Mouse (Mus musculus) frontal cortex, postnatal 14 days (tissue): ENCODE measurements at regions not wholly inside any gene's neighbourhood (a gene's known extent, or its start where the extent isn't known, plus 50 kb on each side); places are given as distances from the start of the nearest gene placed in this dataset.
"Not testable (repeated sequence)": the region's sequence is repeated elsewhere in the genome, so short reads cannot be mapped to it uniquely, and the experiment has no call there.

Source experiments
- DNase-seq, 2 experiments: peaks; one replicate each; pipeline ENCODE4 v3.0.0; 2022; ENCODE audit warnings: low spot score in 2 of 2

DNA sequence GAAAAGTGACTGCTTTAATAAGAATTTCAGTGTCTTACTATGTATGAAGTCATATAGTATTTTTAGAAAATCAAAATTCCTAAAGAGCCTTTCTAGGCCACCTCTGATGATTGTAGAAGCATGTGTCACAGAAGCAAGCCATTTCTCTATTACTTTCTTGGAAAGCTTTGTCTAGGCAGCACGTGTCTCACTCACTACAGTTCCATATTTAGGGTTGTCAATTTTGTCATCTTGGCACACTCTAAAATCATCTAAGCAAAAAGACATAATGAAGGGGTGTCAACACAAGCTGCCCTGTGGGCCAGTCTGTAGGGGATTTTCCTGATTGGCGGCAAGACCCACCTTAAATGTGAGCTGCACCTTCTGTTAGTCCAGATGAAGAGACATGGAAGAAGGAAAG lies 723.1 kb upstream of the Brinp1 start:
- no peak for DNase-seq

DNA sequence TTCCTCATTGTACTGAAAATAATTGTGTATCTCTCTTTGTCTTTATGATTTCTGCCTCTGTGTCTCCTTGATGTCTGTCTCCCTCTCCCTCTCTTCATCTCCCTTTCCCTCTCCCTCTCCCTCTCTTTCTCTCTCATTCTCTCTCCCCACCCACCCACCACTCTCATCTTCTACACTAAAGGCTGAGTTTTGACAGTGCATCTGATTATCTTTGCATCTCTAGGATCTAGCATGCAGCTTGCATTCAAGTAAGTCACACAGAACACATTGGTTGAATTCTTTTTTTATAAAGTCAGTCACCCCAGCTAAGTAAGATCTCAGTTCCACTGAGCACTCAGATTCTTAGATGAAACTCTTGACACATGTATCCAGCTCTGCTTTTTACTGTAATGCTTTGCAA lies 719.3 kb upstream of the Brinp1 start:
- DNase-seq: no peak

DNA sequence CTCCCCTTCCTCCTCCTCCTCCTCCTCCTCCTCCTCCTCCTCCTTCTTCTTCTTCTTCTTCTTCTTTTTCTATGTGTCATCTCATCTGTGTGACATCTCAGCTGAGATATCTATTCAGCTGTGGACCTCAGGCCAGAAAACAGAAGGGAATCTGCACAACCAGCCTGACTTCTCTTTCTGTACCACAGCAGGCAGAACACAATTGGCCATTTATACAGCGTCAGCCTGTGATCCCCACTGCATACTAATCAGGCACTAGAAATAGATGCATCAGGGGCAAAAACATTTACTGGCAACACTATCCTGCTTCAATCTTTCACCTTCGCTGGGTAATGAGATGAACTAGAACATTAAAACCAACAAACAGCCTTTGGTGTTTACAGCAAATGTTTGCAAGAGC lies 674.7 kb upstream of the Brinp1 start:
- DNase-seq: no peak

DNA sequence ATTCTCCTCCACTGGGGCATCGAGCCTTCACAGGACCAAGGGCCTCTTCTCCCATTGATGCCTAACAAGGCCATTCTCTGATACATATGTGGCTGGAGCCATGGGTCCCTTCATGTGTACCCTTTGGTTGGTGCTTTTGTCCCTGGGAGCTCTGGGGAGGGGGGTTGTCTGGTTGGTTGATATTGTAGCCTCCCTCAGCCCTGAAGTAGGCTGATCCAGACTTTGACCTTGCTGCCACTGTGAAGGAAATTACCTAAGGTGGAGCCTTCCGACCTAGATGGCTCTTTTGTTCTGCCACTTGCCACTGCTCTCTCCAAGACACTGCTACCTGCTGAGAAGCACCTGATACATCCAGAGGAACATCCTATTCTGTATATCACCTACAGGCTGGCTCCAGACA lies 672.2 kb upstream of the Brinp1 start:
- not testable (repeated sequence) for DNase-seq

DNA sequence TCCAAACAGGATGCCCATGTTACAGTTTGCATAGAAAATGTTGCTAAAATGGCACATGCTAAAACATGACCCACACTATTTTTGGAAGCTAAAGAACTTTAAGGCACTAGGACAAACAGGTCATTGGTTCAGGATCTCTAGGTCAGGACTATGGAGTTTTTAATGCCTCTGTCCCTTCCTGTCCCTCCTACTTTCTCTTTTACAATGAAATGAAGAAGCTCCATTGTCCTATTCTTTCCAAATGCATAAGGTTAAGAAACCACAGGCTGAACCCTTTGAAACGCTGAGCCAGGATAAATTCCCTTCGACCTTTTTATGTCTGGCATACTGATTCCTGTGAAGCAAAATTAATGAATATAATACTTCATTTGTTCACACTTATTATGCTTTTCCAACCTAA lies 671.6 kb upstream of the Brinp1 start:
- no peak for DNase-seq

DNA sequence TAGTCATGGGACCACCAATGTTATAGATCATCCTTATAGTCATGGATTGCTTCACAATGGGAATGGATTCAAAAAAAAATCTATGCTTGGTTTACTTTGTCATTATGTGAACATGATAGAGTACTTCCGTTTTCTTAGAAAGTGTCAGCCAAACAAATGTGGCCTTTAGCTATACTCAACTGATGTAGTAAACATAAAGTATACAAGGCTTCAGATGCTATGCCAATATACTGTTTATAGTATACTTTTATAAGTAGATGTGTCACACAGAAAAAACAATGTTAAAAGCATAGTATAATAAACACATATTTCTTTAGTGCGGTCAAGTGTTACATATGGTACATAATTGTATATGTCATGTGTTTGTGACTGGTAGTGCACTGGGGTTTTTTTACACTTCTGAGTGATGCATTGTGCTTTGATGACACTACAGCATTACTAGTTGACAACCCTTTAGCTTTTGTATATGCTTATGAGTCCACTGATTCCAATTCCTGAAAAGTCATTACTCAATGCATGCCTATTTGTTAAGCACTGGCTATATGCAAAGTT lies 666.9 kb upstream of the Brinp1 start:
- no peak for DNase-seq

DNA sequence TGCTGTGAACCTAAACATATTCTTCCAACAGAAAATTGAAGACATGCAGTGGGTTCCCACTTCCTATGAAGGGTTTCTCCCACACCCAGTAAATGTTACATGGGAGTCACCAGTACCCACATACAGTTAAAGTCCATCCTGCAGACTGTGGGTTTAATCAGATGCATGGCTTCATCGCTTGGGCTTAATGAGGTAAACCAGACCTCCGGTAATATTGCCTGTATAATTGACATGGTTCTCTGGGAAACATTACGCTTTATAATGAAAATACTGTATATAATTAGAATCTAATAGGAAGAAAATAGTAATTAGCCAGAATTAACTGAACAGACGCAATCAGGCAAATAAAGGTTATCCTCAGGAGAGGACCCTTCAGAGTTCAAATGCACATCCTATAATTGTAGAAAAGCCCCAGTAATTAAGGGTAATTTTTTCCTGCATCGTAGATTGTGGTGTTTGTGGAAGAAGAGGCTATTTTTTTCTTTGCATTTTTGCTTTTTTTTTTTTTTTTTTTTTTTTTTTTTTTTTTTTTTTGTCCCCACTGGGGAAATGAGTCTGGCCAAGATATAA lies 664.0 kb upstream of the Brinp1 start:
- no peak for DNase-seq

DNA sequence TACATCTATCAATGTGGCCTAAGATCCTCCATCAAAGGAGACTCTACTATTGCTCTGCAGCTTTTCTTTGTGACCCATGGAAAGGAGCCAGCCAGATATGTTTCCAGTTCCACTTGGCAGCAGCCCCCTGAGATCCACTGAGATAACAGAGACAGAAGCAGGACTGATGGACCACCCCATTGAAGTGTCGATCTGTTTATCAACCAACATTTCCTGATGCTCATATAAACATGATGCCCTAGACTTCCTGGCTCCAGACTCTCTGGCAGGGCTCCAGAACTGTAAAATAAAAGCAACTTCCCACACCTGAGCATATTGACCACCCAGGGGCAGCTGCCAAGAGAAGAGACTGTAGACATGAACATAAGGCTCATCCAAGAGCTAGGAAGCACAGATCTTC lies 660.7 kb upstream of the Brinp1 start:
- DNase-seq: no peak

DNA sequence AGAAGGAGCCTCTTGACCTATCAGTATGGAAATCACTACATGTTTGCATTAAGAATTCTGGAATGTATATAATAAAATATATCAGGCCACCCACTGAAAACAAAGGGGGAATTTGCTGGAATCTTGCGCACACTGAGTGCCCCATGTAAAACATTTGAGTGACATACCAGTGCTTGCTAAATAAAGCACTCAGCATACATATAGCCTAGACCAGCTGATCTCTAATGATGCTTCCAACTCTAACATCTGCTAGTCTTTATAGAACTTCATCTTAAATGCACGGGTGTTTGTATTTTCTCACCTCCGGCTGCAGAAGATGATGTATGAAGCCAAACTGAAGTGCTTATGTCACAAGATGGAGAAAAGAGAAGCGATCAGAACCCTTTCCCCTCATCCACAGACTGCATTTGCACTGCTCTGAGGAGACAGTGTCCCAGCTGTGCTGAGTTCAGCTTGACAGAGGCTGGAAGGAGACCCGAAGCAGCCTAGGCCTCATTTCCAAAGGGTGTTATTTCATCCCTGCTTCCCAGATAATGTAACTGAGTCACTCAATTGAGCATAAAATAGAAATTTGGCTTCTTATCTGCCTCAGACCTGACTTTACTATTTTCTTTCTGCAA lies 657.6 kb upstream of the Brinp1 start:
- no peak for DNase-seq

DNA sequence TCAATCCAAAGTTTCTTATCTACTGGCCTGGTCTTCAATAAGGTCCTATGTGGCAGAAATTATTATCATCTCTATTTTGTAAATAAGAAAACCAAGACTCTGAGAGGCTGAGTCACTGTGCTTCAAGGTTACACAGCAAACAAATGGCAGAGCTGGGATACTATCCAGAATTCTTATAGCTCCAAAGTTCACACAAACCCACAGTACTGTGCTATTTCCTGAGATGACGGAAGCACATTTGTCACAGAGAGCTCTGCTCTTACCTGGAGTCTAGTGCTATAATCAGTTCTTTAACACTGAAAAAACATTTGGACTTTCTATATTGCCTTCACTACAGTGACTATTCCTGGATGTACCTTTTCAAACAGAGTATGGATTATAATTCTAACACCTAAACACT lies 654.7 kb upstream of the Brinp1 start:
- no peak for DNase-seq

DNA sequence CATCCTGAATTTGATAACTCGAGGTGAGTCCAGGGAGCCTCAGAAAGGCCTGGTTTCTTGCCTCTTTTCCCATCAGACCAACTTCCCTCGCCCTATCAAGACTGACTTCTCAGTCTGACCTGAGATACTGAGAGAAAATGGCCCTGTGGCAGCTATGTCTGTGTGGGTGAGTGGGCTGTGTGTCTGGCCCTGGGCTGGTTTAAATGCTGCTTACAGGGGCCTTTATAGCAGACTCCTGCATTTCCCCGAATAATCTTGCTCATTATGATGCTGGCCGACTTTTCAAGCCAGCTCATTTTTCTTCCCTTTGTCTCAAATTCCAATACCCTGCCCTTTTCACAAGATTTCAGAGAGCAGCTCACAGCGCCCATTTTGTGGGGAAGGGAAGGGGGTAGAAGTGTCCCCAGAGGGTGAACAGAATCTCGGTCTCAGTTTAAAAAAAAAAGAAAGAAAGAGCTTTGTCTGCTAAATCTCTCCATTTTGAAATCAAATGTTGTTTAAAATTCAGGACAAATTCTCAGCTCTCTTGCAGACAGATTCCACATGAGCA lies 642.9 kb upstream of the Brinp1 start:
- DNase-seq: no peak

DNA sequence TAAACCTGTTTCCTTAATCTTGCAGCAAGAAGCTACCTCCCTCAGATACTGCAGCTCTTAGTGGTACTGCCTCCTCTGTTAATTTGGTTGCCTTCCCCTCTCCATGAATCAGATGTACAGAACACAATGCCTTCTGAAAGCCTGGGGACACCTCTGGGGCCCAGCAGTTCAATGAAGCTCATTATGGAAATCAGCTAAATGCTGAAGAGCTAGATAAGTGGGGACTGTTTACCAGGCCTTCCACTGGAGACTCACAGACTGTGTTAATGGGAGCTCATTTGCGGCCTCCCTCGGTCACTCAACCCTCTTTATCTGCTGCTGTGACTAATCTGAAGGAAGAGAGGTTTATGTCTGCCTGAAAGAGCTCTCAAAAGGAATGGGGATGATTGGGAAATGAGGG lies 639.8 kb upstream of the Brinp1 start:
- no peak for DNase-seq

DNA sequence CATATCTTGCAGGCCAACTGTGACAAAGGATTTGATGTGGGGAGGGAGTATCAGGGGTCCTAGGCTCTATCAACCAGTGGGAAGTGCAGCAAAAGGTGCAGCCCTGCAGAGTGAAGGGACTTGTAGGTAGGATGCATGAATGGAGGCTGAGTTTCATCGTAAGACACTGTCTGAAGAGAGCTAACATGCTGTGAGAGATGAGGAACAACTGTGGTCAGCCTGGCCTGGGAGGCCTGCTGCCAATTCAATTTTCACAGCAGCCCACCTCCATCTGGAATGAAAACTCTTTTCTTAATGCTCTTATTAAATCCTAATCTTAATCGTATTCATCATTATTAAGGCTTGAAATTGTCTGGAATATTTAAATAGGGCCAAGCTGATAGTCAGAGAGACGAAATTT lies 622.1 kb upstream of the Brinp1 start:
- DNase-seq: no peak

DNA sequence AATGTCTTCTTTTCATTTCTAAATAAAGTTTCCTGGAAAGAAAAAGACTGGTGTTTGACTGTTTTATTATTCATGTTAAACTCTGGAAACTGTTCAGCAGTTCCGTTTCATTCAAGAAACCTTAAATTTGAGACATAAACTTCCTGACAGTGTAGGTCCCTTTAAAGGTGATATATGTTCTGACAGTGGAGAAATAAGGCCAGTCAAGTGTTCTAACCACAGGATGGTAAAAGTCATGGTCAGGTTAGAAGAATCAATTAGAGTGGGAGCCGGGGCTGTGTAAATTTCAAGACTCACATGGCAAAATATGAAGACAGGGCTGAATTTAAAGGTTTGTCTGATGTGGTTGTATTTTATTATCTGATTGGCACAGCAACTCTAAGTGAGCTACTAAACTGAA lies 593.9 kb upstream of the Brinp1 start:
- DNase-seq: no peak

DNA sequence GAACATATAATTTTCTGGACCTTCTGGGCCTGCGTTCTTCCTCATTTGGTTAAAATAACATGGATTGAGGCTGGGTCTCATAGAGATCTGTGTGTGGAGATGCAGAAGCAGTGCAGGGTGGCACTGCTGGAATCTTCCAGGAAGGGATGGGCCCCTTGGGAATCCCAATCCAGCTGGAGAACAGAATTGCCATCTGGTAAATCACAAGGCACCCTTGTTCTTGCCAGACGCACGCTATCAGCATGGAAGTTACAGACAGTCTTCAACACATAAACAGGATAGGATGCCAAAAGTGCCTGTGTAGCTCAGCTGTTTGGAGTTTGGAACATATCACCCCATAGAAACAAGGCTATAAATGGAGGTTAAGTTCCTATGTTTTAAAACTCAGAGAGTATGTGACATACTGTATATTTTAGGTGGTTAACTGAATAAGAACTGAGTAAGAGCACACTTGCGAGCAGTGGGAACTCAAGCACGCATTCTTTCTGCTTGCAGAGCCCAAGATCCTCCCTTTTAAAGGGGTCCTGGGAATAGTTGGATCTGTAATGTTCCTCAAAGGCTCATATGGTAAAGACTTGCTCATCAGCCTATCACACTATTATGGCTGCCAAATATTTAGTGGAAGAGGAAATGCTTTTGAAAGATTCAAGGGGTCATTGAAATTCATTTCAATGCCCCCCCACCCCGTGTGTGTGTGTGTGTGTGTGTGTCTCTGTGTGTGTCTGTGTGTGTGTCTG lies 584.1 kb upstream of the Brinp1 start:
- DNase-seq: peak; percentile 23 to 33

DNA sequence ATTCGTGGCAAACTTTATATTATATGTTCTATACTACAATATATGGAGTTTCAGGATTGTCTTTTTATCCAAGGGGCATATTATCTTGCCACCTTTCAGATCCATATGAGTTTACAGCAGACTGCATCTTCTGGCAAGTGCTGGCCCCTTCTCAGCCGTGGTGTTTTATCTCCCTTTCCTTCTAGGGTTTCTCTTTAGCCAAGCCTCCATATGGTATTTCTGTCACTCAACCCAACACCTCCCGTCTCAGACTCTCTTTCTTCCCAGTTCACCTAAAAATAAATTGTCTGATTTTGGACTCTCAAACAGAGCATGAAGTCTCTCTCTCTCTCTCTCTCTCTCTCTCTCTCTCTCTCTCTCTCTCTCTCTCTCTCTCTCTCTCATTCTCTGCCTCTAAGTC lies 578.9 kb upstream of the Brinp1 start:
- no peak for DNase-seq

DNA sequence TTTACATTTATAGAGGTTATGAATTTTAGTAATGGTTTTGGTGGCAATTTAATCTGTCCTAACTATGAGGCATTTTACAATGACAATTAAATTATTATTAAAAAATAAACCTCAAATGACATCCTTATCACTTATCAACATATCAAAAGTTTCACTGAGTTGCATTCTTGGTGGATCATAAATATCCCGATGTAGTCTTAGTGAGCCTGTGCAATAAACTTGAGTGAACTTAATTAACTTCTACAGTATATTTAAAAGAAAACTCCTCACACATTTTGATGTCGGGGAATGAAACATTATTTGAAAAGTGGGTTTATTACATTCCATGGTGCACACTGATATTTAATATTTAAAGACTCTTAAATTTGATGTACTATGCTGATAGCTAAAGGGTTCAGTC lies 568.9 kb upstream of the Brinp1 start:
- DNase-seq: no peak

DNA sequence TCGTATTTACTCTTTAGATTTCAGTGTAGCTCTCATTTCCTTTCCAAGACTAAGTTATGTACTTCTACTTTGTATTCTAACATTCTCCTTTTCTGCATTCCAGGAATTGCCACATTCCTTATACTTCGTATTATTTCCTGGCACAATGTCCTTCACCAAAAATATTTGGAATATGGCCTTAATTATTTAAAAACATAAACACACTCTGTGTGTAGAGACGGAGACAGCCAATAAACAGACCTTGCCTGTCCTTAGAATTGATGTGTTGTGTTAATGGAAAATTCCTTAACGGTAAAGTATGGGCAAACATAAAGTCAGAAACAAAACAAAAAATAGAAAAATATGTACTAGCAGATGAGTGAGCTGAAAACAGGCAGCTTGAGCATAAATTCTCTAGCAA lies 554.1 kb upstream of the Brinp1 start:
- DNase-seq: no peak

DNA sequence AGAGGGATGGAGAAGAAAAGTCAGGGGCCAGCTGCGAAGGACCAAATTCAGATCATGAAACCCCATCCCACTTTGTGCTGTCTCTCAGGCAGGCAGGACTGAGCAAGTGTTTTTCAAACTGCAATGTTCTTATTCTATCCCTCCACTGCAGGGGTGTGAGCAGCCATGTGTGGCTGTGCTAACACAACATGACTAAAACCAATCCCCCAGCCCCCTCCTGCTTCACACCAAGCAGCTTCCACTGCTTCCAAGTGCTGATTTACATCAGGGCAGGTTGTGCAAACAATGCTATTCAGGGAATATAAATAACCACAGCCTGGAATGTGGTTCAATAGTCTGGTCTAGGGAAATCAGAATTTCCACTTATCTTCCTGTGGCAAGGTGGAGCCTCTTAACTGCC lies 517.0 kb upstream of the Brinp1 start:
- DNase-seq: peak in 1 of 2 experiments; percentile 8

DNA sequence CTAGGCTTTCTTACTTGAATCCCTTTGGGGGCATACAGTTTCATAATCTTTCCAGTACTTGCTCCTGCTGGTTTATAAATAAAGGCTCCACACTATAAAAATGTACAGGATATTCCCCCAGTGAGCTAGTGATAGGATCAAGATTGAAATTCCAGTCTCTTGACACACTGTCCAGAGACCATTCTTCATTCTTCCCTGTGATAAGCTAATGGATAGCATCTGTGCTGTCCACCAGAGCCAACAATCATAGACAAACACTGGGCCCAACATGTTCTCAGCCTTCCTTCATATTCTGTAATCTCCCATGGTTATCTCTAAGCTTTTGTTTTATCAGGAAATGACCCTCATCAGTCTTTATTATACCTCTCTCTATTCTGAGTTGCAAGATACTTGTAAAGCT lies 505.8 kb upstream of the Brinp1 start:
- no peak for DNase-seq

DNA sequence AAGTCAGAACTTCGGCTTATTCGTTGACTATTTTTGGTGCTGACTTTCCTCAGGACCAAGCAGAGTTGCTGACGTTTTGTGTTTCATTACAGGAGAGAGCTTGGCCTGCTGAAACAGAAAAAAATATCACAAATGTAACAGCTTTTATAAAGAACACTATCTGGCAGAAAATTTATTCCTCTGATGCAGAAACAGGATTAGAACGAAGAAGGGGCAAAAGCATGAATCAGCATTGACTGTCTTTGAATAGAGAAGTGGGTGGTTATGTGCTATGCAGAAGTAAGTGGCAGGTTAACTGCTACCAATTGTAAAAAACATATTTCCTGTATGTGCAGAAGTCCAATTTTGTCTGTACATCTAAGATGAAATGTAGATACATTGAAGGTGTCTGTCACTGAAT lies 502.2 kb upstream of the Brinp1 start:
- DNase-seq: no peak

DNA sequence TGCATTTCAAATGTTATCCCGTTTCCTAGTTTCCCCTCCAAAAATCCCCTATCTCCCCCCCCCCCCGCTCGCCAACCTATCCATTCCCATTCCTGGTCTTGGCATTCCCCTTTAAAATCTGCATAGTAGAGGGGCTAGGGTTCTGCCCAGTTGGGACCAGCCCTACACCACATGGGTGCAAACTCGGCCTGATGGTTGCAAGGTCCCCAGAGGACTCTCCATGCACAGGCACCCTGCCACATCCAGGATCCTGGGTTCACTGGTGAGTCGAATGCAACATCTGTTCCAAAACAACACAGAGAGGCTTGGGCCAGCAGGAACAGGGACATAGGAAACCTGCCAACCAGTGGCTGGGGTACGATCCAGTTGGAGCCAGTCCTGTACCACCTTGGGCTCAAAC lies 492.0 kb upstream of the Brinp1 start:
- DNase-seq: no peak

DNA sequence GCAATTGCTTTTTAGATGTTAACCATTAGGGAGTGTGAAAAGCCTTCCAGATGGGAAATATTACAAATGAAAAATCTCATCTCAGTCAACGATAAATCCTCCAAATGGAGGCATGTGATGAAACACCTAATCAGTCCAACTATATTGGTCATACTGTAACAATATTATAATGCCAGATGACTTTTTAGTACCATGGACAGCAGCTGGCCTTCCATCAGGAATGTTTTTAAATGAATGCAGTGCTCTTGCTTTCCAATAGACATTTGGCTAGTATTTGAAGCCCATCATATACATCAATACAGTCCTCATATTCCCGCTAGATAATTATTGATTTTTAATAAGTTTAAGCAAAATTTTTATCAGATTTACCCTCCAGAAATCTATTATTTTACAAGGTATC lies 489.8 kb upstream of the Brinp1 start:
- DNase-seq: no peak
